Mouse (Mus musculus) Patski (cell line): Measurements from ENCODE around the gene Gabrp. TPM values are rescaled to one million over a fixed set of nuclear protein-coding genes. Genes with fewer than 3 reads are reported as not detected.

ENCODE experiments used
- ATAC-seq: fragments of 100-300 bp; one replicate; pipeline ENCODE4 v1.8.0; 2021
- CTCF ChIA-PET: fragments of 350-600 bp; sonication (Branson Sonifier 250); formaldehyde crosslinking; loops from one replicate; lab custom pipeline; 2022; ENCODE audit warnings: inconsistent platforms; lab: Charles Lee
- POLR2A ChIA-PET: fragments of 350-600 bp; sonication (Branson Sonifier 250); formaldehyde crosslinking; loops from one replicate; lab custom pipeline; 2022; ENCODE audit warnings: antibody characterized with exemption, inconsistent platforms; lab: Charles Lee
- DNase-seq: peaks from one replicate; pipeline ENCODE4 v3.0.0-alpha.2; 2011; ENCODE audit warnings: low read depth, low spot score
- H3K27me3 ChIP-seq: fragments of 371-371 bp; one replicate; pipeline ENCODE4 v1.5.1; 2021
- CTCF ChIP-seq: fragments of 100-300 bp; IDR thresholded peaks from one replicate; pipeline ENCODE4 v1.5.1; 2021
- in situ Hi-C: fragments of 300-500 bp; cut with MboI; formaldehyde crosslinking; loops from 3 replicates; pipeline ENCODE4 v1.11.1; 2018; ENCODE audit warnings: low pct_unique_long_range_greater_than_20kb, mixed read lengths
- polyA plus RNA-seq: library from polyadenylated mRNA; unstranded; gene quantifications from one replicate; pipeline ENCODE4 v1.2.3, GENCODE M21; 2021

Gene Gabrp
- polyA plus RNA-seq, 1 experiment from 2014 or later = 0.03 TPM

DNA sequence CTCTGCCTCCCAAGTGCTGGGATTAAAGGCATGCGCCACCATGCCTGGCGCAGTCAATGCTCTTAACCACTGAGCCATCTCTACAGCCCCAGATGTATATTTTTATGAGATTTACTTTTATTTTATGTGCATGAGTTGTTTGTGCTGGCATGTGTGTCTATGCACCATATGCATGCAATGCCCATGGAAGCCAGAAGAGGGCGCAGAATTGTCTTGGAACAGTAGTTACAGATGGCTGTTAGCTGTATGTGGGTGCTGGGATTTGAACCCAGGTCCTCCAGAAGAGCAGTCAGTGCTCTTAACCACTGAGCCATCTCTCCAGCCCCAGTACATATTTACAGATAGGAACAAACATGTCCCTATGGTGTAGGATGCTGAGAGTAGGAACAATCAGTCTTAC is 3.8 kb downstream of the Gabrp start:
- POLR2A ChIA-PET = no interaction called here
- in situ Hi-C loops = loop anchor here (5.0 kb wide), 2 partner anchors 37 to 147 kb away; no protein-coding TSS in a partner anchor

GRCm38 (mm10) chr11:33570413-33570812 is 8.3 kb downstream of the Gabrp start:
- no peak for DNase-seq
- POLR2A ChIA-PET = interaction anchor here (1.6 kb wide), 1 partner anchor 44 kb away, joined by 4 read pairs; no protein-coding TSS in a partner anchor
- peak; percentile 66 for TF ChIP-seq CTCF
- ATAC-seq = peak; percentile 47
- CTCF ChIA-PET = interaction anchor here (0.7 to 3.8 kb wide), 10 partner anchors 13 to 257 kb away, joined by 3 to 21 read pairs (median 4); no protein-coding TSS in a partner anchor
- in situ Hi-C loops = loop anchor here (5.0 kb wide), 2 partner anchors 42 to 152 kb away; no protein-coding TSS in a partner anchor
- H3K27me3 ChIP-seq = peaks cover 7% of the 10 kb centered on the region

More for the DNA sequence above, 3.8 kb downstream of the Gabrp start:
- H3K27me3 ChIP-seq = peaks cover 8% of the 10 kb centered on the region
- TF ChIP-seq CTCF = peak; percentile 55
- CTCF ChIA-PET = interaction anchor here (0.9 to 1.5 kb wide), 3 partner anchors 16 to 42 kb away, joined by 3 to 4 read pairs (median 3); no protein-coding TSS in a partner anchor
- no peak for DNase-seq
- ATAC-seq = no peak

GRCm38 (mm10) chr11:33563921-33564320 is 14.8 kb downstream of the Gabrp start:
- ATAC-seq (no peak), DNase-seq (no peak)
- H3K27me3 ChIP-seq = peaks cover 15% of the 10 kb centered on the region
- TF ChIP-seq CTCF = no peak
- in situ Hi-C loops = no loop called here
- ChIA-PET CTCF (interaction anchor here (0.9 kb wide), 1 partner anchor 9 kb away, joined by 3 read pairs; no protein-coding TSS in a partner anchor), POLR2A (no interaction called here)

GRCm38 (mm10) chr11:33554123-33554522 is 24.6 kb downstream of the Gabrp start:
- ChIA-PET POLR2A (no interaction called here), CTCF (interaction anchor here (1.1 to 1.5 kb wide), 4 partner anchors 16 to 244 kb away, joined by 3 read pairs; no protein-coding TSS in a partner anchor)
- in situ Hi-C loops = loop anchor here (5.0 to 10.0 kb wide), 2 partner anchors 259 to 377 kb away; no protein-coding TSS in a partner anchor
- ATAC-seq = no peak
- H3K27me3 ChIP-seq = peaks cover 21% of the 10 kb centered on the region
- no peak for DNase-seq
- peak; percentile 60 for TF ChIP-seq CTCF

- no peak for DNase-seq
- H3K27me3 ChIP-seq = peaks cover 14% of the 10 kb centered on the region
- CTCF ChIA-PET = interaction anchor here (0.7 kb wide), 1 partner anchor 15 kb away, joined by 3 read pairs; no protein-coding TSS in a partner anchor
- ATAC-seq = no peak
- in situ Hi-C loops = loop anchor here (5.0 to 10.0 kb wide), 2 partner anchors 256 to 374 kb away; no protein-coding TSS in a partner anchor
- no peak for TF ChIP-seq CTCF
- POLR2A ChIA-PET = no interaction called here
These were observed 27.7 kb downstream of the Gabrp start for GRCm38 (mm10) chr11:33550861-33551560.

- in situ Hi-C loops = no loop called here
- ChIA-PET POLR2A (interaction anchor here (0.6 kb wide), 1 partner anchor 10 kb away, joined by 3 read pairs; no protein-coding TSS in a partner anchor), CTCF (no interaction called here)
- H3K27me3 ChIP-seq = peaks cover 9% of the 10 kb centered on the region
- no peak for ATAC-seq
- no peak for TF ChIP-seq CTCF
- no peak for DNase-seq
These were observed 31.4 kb downstream of the Gabrp start for GRCm38 (mm10) chr11:33547386-33547785.

- TF ChIP-seq CTCF = no peak
- POLR2A ChIA-PET = no interaction called here
- no peak for DNase-seq
- H3K27me3 ChIP-seq = peaks cover 5% of the 10 kb centered on the region
- in situ Hi-C loops = no loop called here
- CTCF ChIA-PET = no interaction called here
- no peak for ATAC-seq
These were observed 33.8 kb downstream of the Gabrp start for GRCm38 (mm10) chr11:33544945-33545344.

GRCm38 (mm10) chr11:33544121-33544520 is 34.6 kb downstream of the Gabrp start:
- peaks cover 5% of the 10 kb centered on the region for H3K27me3 ChIP-seq
- DNase-seq (no peak), ATAC-seq (no peak)
- TF ChIP-seq CTCF = no peak
- CTCF ChIA-PET = no interaction called here
- POLR2A ChIA-PET = no interaction called here
- in situ Hi-C loops = no loop called here

GRCm38 (mm10) chr11:33537390-33538125 is 41.2 kb downstream of the Gabrp start:
- ChIA-PET POLR2A (interaction anchor here (0.6 to 1.1 kb wide), 3 partner anchors 10 to 77 kb away, joined by 3 to 4 read pairs (median 3); no protein-coding TSS in a partner anchor), CTCF (no interaction called here)
- no peak for ATAC-seq
- DNase-seq = no peak
- TF ChIP-seq CTCF = no peak
- in situ Hi-C loops = no loop called here
- H3K27me3 ChIP-seq = peaks cover under 1% of the 10 kb centered on the region

DNA sequence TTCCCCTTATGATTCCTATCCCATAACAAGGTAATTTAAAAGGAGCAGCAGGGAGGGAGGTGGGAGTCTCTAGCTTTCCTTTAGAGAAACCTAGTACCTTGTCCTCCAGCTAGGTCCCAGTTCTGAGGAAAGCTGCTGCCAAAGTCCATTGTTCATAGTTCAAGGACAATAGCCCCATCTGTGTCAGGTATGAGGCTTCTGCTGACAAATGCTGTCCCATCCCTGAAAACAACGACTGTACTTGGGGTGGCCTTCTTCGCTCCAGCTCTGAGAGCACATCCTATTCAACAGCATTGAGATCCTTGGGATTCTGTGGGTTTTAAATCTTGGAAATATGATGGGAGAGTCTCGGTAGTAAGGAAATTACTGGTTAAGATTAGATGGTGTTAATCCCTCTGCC is 42.1 kb downstream of the Gabrp start:
- no peak for ATAC-seq
- TF ChIP-seq CTCF = no peak

More for the DNA sequence above, 42.1 kb downstream of the Gabrp start:
- in situ Hi-C loops = no loop called here
- H3K27me3 ChIP-seq = no peaks in the 10 kb centered on the region
- ChIA-PET POLR2A (no interaction called here), CTCF (interaction anchor here (0.9 to 1.1 kb wide), 2 partner anchors 15 to 88 kb away, joined by 3 read pairs; no protein-coding TSS in a partner anchor)
- no peak for DNase-seq
